Mouse (Mus musculus): ENCODE results near the gene Prepl. TPM values are rescaled to one million over a fixed set of nuclear protein-coding genes. Genes with fewer than 3 reads are reported as not detected.

Prepl gene
- polyA plus RNA-seq, 1 experiment from 2014 or later: 129 TPM

DNA sequence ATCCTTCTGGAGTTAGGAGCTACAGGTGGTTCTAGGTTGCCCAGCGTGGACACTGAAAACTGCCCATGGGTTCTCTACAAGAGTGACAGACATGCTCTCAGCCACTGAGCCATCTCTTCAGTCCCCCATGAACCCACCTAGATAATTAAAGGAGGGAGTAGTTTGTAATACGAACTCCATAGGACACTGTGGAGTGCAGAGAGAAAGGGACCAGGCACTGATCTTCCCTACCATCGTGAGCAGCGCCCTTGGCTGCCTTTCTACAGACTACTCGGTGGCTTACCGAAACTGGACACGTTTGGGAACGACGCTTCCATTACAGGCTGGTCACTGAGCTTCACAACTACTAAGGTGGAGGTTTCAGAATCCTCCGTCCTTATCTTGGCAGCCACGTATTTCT lies 9.3 kb downstream of the Prepl start:
- H3K36me3 ChIP-seq (ENCODE audit: control insufficient read depth, insufficient read depth, low read length): peaks cover 40% of the 10 kb centered on the region
- 96% methylated on average over 11 of the region's 11 CpGs for WGBS
- no peak overlapping the region for H3K27ac ChIP-seq (replicated peaks; ENCODE audit: low read depth, low read length)
- no peak overlapping the region for H3K4me2 ChIP-seq (ENCODE audit: low read length)
- H3K4me3 ChIP-seq (replicated peaks; ENCODE audit: low read depth, low read length): no peak overlapping the region
- no peaks in the 10 kb centered on the region for H3K9me3 ChIP-seq (ENCODE audit: control insufficient read depth, low read length)
- H3K4me1 ChIP-seq (ENCODE audit: control insufficient read depth, insufficient read depth, low read length): no peaks in the 10 kb centered on the region
- DNase-seq: no peak
- no peak for ATAC-seq (ENCODE audit: low FRiP score, low TSS enrichment)
- no peaks in the 10 kb centered on the region for H3K27me3 ChIP-seq (ENCODE audit: control insufficient read depth, insufficient read depth, low read length)
- no peak overlapping the region for H3K9ac ChIP-seq (replicated peaks; ENCODE audit: low read length)

DNA sequence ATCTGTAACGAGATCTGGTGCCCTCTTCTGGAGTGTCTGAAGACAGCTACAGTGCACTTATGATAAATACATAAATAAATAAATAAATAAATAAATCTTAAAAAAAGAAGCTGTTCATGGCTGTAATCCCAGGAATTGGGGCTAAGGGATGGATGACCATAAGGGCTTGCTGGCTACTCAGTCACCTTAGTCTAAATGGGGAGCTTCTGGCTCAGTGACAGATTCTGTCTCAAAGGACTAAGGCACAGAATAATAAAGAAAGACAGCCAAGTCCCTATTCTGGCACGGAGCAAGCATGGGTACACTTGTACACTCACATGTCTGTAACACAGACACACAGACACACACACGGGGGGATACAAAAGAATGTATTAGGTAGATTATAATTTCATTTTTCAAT lies 10.8 kb downstream of the Prepl start:
- WGBS: 91% methylated on average over 3 of the region's 3 CpGs
- Histone ChIP-seq H3K9me3 (ENCODE audit: control insufficient read depth, low read length) (no peaks in the 10 kb centered on the region), H3K4me2 (ENCODE audit: low read length) (no peak overlapping the region), H3K4me1 (ENCODE audit: control insufficient read depth, insufficient read depth, low read length) (no peaks in the 10 kb centered on the region), H3K27ac (replicated peaks; ENCODE audit: low read depth, low read length) (no peak overlapping the region), H3K9ac (replicated peaks; ENCODE audit: low read length) (no peak overlapping the region), H3K4me3 (replicated peaks; ENCODE audit: low read depth, low read length) (no peak overlapping the region), H3K27me3 (ENCODE audit: control insufficient read depth, insufficient read depth, low read length) (no peaks in the 10 kb centered on the region), H3K36me3 (ENCODE audit: control insufficient read depth, insufficient read depth, low read length) (peaks cover 49% of the 10 kb centered on the region)
- DNase-seq: no peak
- ATAC-seq (ENCODE audit: low FRiP score, low TSS enrichment): no peak

GRCm38 (mm10) chr17:85074083-85074482 lies 16.0 kb downstream of the Prepl start:
- no peak for DNase-seq
- Histone ChIP-seq H3K36me3 (ENCODE audit: control insufficient read depth, insufficient read depth, low read length) (peaks cover 64% of the 10 kb centered on the region), H3K4me3 (replicated peaks; ENCODE audit: low read depth, low read length) (no peak overlapping the region), H3K9ac (replicated peaks; ENCODE audit: low read length) (no peak overlapping the region), H3K9me3 (ENCODE audit: control insufficient read depth, low read length) (no peaks in the 10 kb centered on the region), H3K27me3 (ENCODE audit: control insufficient read depth, insufficient read depth, low read length) (no peaks in the 10 kb centered on the region), H3K27ac (replicated peaks; ENCODE audit: low read depth, low read length) (no peak overlapping the region), H3K4me2 (ENCODE audit: low read length) (no peak overlapping the region), H3K4me1 (ENCODE audit: control insufficient read depth, insufficient read depth, low read length) (no peaks in the 10 kb centered on the region)
- ATAC-seq (ENCODE audit: low FRiP score, low TSS enrichment): no peak
- 97% methylated on average over 4 of the region's 4 CpGs for WGBS

GRCm38 (mm10) chr17:85073214-85073613 lies 16.8 kb downstream of the Prepl start:
- ATAC-seq (ENCODE audit: low FRiP score, low TSS enrichment) (no peak), DNase-seq (no peak)
- H3K27me3 ChIP-seq (ENCODE audit: control insufficient read depth, insufficient read depth, low read length): no peaks in the 10 kb centered on the region
- no peak overlapping the region for H3K4me3 ChIP-seq (replicated peaks; ENCODE audit: low read depth, low read length)
- H3K4me2 ChIP-seq (ENCODE audit: low read length): no peak overlapping the region
- H3K9me3 ChIP-seq (ENCODE audit: control insufficient read depth, low read length): no peaks in the 10 kb centered on the region
- peaks cover 67% of the 10 kb centered on the region for H3K36me3 ChIP-seq (ENCODE audit: control insufficient read depth, insufficient read depth, low read length)
- no peak overlapping the region for H3K9ac ChIP-seq (replicated peaks; ENCODE audit: low read length)
- no peak overlapping the region for H3K27ac ChIP-seq (replicated peaks; ENCODE audit: low read depth, low read length)
- 55% methylated on average over 7 of the region's 7 CpGs for WGBS
- no peaks in the 10 kb centered on the region for H3K4me1 ChIP-seq (ENCODE audit: control insufficient read depth, insufficient read depth, low read length)

GRCm38 (mm10) chr17:85072383-85072782 lies 17.7 kb downstream of the Prepl start:
- DNase-seq (peak; percentile 68), ATAC-seq (ENCODE audit: low FRiP score, low TSS enrichment) (no peak; the same call in 1 of the 2 replicates)
- Histone ChIP-seq H3K36me3 (ENCODE audit: control insufficient read depth, insufficient read depth, low read length) (peaks cover 65% of the 10 kb centered on the region), H3K9me3 (ENCODE audit: control insufficient read depth, low read length) (no peaks in the 10 kb centered on the region), H3K4me3 (replicated peaks; ENCODE audit: low read depth, low read length) (no peak overlapping the region), H3K4me2 (ENCODE audit: low read length) (peak overlapping the region; percentile 20; the same call in 1 of the 2 replicates), H3K27me3 (ENCODE audit: control insufficient read depth, insufficient read depth, low read length) (no peaks in the 10 kb centered on the region), H3K27ac (replicated peaks; ENCODE audit: low read depth, low read length) (peak overlapping the region; percentile 38; the same call in 1 of the 2 replicates), H3K4me1 (ENCODE audit: control insufficient read depth, insufficient read depth, low read length) (no peaks in the 10 kb centered on the region), H3K9ac (replicated peaks; ENCODE audit: low read length) (no peak overlapping the region)
- 19% methylated on average over 11 of the region's 11 CpGs for WGBS

- H3K4me2 ChIP-seq (ENCODE audit: low read length): no peak overlapping the region
- H3K4me1 ChIP-seq (ENCODE audit: control insufficient read depth, insufficient read depth, low read length): no peaks in the 10 kb centered on the region
- 89% methylated on average over 8 of the region's 8 CpGs for WGBS
- no peak for DNase-seq
- H3K9me3 ChIP-seq (ENCODE audit: control insufficient read depth, low read length): no peaks in the 10 kb centered on the region
- H3K36me3 ChIP-seq (ENCODE audit: control insufficient read depth, insufficient read depth, low read length): peaks cover 69% of the 10 kb centered on the region
- no peak overlapping the region for H3K9ac ChIP-seq (replicated peaks; ENCODE audit: low read length)
- no peak overlapping the region for H3K27ac ChIP-seq (replicated peaks; ENCODE audit: low read depth, low read length)
- no peak for ATAC-seq (ENCODE audit: low FRiP score, low TSS enrichment)
- no peak overlapping the region for H3K4me3 ChIP-seq (replicated peaks; ENCODE audit: low read depth, low read length)
- H3K27me3 ChIP-seq (ENCODE audit: control insufficient read depth, insufficient read depth, low read length): no peaks in the 10 kb centered on the region
Observed at GRCm38 (mm10) chr17:85071088-85071775, 18.8 kb downstream of the Prepl start.

DNA sequence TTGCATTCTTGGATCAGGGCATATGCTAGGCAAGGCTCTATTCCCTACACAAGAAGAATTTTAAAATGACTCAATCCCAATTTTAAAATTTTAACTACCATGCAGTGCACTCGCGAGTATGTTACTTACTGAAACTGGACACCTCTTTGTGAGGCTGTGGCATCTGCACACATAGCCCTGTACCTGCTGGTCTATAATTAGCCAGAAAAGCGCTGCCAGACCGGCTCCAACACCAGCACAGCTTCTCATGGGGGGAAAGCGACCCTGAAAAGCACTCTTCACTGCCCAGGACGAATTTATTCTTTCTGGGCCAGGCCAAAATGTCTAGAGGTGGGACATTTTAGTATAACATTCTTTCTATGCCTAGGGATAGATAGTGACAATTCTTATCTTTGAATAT lies 19.4 kb downstream of the Prepl start:
- WGBS: 94% methylated on average over 6 of the region's 6 CpGs
- DNase-seq: no peak
- no peaks in the 10 kb centered on the region for H3K9me3 ChIP-seq (ENCODE audit: control insufficient read depth, low read length)
- no peak overlapping the region for H3K4me2 ChIP-seq (ENCODE audit: low read length)
- H3K27me3 ChIP-seq (ENCODE audit: control insufficient read depth, insufficient read depth, low read length): no peaks in the 10 kb centered on the region
- no peak overlapping the region for H3K4me3 ChIP-seq (replicated peaks; ENCODE audit: low read depth, low read length)
- no peak overlapping the region for H3K27ac ChIP-seq (replicated peaks; ENCODE audit: low read depth, low read length)
- peaks cover 69% of the 10 kb centered on the region for H3K36me3 ChIP-seq (ENCODE audit: control insufficient read depth, insufficient read depth, low read length)
- no peaks in the 10 kb centered on the region for H3K4me1 ChIP-seq (ENCODE audit: control insufficient read depth, insufficient read depth, low read length)
- ATAC-seq (ENCODE audit: low FRiP score, low TSS enrichment): no peak
- H3K9ac ChIP-seq (replicated peaks; ENCODE audit: low read length): no peak overlapping the region

- Histone ChIP-seq H3K27me3 (ENCODE audit: control insufficient read depth, insufficient read depth, low read length) (no peaks in the 10 kb centered on the region), H3K27ac (replicated peaks; ENCODE audit: low read depth, low read length) (no peak overlapping the region), H3K9ac (replicated peaks; ENCODE audit: low read length) (no peak overlapping the region), H3K4me3 (replicated peaks; ENCODE audit: low read depth, low read length) (no peak overlapping the region), H3K9me3 (ENCODE audit: control insufficient read depth, low read length) (no peaks in the 10 kb centered on the region), H3K36me3 (ENCODE audit: control insufficient read depth, insufficient read depth, low read length) (peaks cover 93% of the 10 kb centered on the region), H3K4me1 (ENCODE audit: control insufficient read depth, insufficient read depth, low read length) (no peaks in the 10 kb centered on the region), H3K4me2 (ENCODE audit: low read length) (no peak overlapping the region)
- ATAC-seq (ENCODE audit: low FRiP score, low TSS enrichment): no peak
- WGBS: 99% methylated on average over 7 of the region's 7 CpGs
- no peak for DNase-seq
Observed at GRCm38 (mm10) chr17:85067331-85067730, 22.7 kb downstream of the Prepl start.

- no peak for ATAC-seq (ENCODE audit: low FRiP score, low TSS enrichment)
- Histone ChIP-seq H3K4me3 (replicated peaks; ENCODE audit: low read depth, low read length) (no peak overlapping the region), H3K27me3 (ENCODE audit: control insufficient read depth, insufficient read depth, low read length) (no peaks in the 10 kb centered on the region), H3K9me3 (ENCODE audit: control insufficient read depth, low read length) (no peaks in the 10 kb centered on the region), H3K36me3 (ENCODE audit: control insufficient read depth, insufficient read depth, low read length) (peaks cover 64% of the 10 kb centered on the region), H3K27ac (replicated peaks; ENCODE audit: low read depth, low read length) (no peak overlapping the region), H3K4me1 (ENCODE audit: control insufficient read depth, insufficient read depth, low read length) (no peaks in the 10 kb centered on the region), H3K4me2 (ENCODE audit: low read length) (no peak overlapping the region), H3K9ac (replicated peaks; ENCODE audit: low read length) (no peak overlapping the region)
- DNase-seq: no peak
- 95% methylated on average over 7 of the region's 7 CpGs for WGBS
Observed at GRCm38 (mm10) chr17:85063560-85063959, 26.5 kb downstream of the Prepl start.

Measured in midbrain, embryonic 14.5 days (tissue).